Mouse (Mus musculus): Measurements from ENCODE around the gene Olfr305.
"Not testable (repeated sequence)": the region's sequence is repeated elsewhere in the genome, so short reads cannot be mapped to it uniquely, and the experiment has no call there.

The Olfr305 gene

DNA sequence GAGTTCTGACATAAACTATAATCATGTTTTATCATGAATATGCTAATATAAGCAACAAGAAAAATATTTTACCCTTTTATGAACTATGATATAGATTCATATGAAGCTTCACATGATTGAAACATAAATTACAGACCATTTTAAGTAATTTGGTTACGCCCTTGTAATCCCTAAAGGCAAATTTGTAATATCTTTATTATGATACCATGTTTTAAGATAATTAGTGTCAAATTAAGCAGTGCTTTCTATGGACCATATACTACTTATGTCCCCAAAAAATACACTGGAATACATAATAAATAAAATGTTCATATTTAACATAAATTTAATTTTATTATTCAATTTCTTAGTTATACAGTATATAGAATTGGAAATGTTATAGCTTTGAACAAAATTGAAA lies at the start of gene Olfr305:
Gene Olfr305 (minus strand): TSS at position 101 of the 400 bp plus-strand sequence.
- DNase-seq (ENCODE audit: extremely low spot score, low spot score), result no peak

DNA sequence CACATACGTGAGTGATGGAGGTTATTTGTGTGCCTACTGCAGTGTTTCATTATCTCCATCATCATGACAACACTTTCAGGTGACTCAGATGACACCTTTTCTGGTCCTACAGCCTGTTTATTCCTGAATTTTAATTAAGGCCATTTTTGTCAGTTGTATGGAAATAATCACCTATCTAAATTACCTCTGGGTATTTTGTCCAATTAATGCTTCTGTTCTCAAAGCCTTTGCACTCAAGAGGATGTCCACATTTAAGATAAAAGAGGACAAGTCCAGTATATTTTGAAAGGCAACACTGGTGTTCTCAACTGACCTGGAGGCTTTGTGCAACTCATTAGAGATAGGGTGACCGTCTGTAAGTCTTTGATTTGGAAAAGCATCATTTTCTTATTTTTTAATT lies 36.8 kb upstream of the Olfr305 start, which contains the start of gene Olfr301:
Gene Olfr301 (plus strand): TSS at position 301 of the 400 bp plus-strand sequence.
- no peak for DNase-seq (ENCODE audit: extremely low spot score, low spot score)

DNA sequence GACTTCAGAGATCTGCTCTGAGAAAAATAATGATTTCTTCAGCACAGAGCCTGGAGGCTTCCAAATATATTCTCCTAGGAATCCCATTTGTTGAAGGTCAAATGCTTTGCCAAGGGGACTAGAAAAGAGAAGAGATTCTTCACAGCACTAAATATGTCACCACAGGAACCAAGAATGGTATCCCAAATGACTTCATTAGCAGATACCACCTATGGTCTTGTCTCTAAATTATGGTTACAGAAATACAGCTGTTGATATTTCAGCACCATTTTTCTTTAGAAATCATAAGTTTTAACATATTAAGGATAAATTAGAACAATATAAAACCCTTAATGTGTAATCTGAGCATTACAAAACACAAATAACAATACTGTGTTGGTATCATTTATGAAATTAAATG lies 31.0 kb upstream of the Olfr305 start, which contains the start of gene Olfr303:
Gene Olfr303 (minus strand): TSS at position 101 of the 400 bp plus-strand sequence.
- no peak for DNase-seq (ENCODE audit: extremely low spot score, low spot score)

- DNase-seq (ENCODE audit: extremely low spot score, low spot score), result no peak
Observed at GRCm38 (mm10) chr7:86386558-86386957, 19.8 kb upstream of the Olfr305 start, which contains the start of gene Olfr304. Gene Olfr304 (minus strand): TSS chr7:86386658.

- DNase-seq (ENCODE audit: extremely low spot score, low spot score), result no peak
Observed at GRCm38 (mm10) chr7:86385769-86386168, 19.0 kb upstream of the Olfr305 start.

DNA sequence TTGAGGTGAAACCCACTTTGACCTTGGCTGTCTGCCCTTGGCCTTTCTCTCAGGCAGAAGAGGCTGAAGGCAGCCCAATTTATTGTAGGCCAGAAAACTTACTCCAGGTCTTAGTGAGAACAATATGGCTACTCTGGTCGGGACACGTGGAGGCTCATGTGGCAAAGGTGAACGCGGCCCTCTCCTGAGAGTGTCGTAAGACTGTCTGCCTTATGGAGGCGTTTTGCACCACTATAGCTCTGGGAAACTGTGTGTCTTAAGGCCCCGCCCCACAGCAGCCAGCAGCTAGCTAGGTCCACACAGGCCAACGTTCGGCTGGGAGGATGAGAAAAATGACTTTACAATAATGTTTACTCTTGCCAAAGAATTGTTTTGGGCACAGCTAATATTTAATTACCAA lies 20.4 kb downstream of the Olfr305 start:
- not testable (repeated sequence) for DNase-seq (ENCODE audit: extremely low spot score, low spot score)

GRCm38 (mm10) chr7:86344253-86344652 lies 22.5 kb downstream of the Olfr305 start:
- no peak for DNase-seq (ENCODE audit: extremely low spot score, low spot score)

DNA sequence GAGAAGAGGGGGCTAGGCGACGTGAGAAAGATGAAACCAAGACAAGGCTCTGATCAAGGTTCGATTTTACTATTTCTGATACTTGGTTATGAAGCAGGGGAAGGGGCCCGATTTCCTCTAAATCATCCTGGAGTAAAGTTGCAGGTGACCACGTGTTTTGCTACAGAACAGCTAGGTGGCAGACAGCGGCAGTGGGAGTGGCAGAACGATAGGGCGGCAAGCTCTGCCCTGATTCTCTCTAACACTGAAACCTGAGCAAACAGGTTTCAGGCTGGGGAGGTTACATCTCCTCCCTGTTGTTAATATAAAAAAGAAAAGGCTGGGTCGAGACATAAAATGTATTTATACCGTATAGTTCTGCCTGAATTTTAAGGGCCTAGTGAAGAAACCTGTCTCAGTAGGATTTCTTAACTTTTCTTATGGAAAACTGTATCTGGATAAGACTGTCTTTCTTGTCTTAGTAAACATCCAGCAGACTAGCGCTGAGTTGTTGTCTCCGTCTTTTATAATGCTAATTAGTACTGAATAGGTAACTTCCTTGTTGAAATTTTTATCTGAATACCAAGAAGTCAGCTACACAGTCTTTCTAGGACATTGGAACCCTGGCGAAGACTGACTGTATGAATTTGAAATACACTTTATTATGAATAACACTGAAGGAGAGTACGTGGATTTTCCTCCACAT lies 23.7 kb downstream of the Olfr305 start:
- DNase-seq (ENCODE audit: extremely low spot score, low spot score), result no peak

GRCm38 (mm10) chr7:86337486-86337885 lies 29.2 kb downstream of the Olfr305 start, which contains the start of gene Olfr307:
Gene Olfr307 (minus strand): TSS chr7:86337586.
- no peak for DNase-seq (ENCODE audit: extremely low spot score, low spot score)

DNA sequence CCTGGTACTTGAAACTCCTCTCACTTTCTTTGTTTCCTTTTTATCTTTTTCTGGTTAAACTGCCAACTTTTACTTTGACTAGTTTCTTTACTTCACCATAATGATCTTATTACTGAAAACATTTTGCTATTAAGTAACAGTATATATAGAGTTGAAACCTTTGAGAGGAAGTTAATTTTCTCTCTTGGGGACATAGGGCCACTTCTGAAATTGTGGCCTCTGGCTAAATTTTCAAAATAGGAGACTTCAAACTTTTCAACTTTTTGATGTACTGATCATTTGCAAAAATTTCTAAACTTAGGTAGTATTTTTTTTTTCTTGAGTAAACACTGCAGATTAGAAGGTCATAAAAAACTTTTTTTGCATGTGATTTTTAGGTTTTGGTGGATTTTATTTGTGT lies 41.2 kb downstream of the Olfr305 start, which contains the start of gene Olfr308:
Gene Olfr308 (minus strand): TSS at position 101 of the 400 bp plus-strand sequence.
- no peak for DNase-seq (ENCODE audit: extremely low spot score, low spot score)

DNA sequence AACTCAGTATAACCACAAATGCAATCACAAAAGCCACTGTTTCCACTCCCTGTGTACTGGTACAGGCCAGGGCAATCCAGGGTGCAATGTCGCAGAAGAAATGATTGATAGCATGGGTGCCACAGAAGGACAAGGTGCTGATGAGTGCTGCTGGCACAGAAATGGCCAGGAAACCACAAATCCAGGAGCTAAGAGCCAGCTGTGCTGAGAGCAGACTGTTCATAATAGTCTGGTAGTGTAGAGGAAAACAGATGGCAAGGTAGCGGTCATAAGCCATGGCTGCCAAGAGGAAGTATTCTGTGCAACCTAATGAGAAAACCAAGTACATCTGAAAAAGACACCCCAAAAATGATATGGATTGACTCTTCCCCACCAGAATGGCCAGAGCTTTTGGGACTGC lies 45.4 kb downstream of the Olfr305 start:
- no peak for DNase-seq (ENCODE audit: extremely low spot score, low spot score)

GRCm38 (mm10) chr7:86313608-86314007 lies 53.1 kb downstream of the Olfr305 start, which contains the start of gene Olfr309:
Gene Olfr309 (minus strand): TSS chr7:86313708.
- no peak for DNase-seq (ENCODE audit: extremely low spot score, low spot score)

Measured in neural tube, embryonic 10.5 days (tissue).